Mouse (Mus musculus): ENCODE results near the gene Olfr48. TPM values are rescaled to one million over a fixed set of nuclear protein-coding genes. Genes with fewer than 3 reads are reported as not detected.

The Olfr48 gene
- 0.13 and 0.29 TPM in 2 replicates for polyA plus RNA-seq (2015; fragmentation: Nextera tagmentation; extraction: Ambion mirVana)

GRCm38 (mm10) chr2:89848105-89848504 lies at the start of gene Olfr48:
Olfr48 (minus strand) TSS chr2:89848205.
- Histone ChIP-seq H3K9me3 (ENCODE audit: control insufficient read depth, low read length) (no peaks in the 10 kb centered on the region), H3K4me1 (ENCODE audit: control insufficient read depth, insufficient read depth, low read depth, low read length) (no peaks in the 10 kb centered on the region), H3K4me3 (ENCODE audit: low read length) (no peak within 1 kb of the TSS), H3K4me2 (ENCODE audit: low read length) (no peak within 1 kb of the TSS), H3K27me3 (replicated peaks; ENCODE audit: control insufficient read depth, insufficient read depth, low read length) (no peaks in the 10 kb centered on the region), H3K27ac (ENCODE audit: low read depth, low read length) (no peak within 1 kb of the TSS), H3K36me3 (ENCODE audit: control insufficient read depth, insufficient read depth, low read length) (no peaks in the 10 kb centered on the region), H3K9ac (ENCODE audit: low read depth, low read length) (no peak within 1 kb of the TSS)
- ATAC-seq: no peak
- 84% methylated on average over 5 of the region's 5 CpGs for WGBS

DNA sequence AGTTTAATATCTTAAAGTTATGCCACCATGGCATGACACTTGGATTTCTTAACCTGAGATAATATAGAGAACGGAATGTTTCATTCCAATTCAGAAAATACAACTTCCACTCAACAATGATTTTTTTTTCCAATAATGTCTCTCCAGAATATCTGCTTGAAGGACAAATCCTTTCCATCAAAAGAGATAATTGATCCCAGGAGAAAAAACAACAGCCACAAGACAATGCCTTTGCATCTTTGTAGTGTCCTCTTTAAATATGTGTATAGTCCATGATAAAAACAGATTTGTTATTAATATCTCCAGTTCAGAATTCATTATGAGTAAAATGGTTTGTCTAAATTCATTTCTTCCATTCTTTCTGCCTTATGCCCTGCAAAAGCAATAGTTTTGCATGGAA lies 30.1 kb upstream of the Olfr48 start, which contains the start of gene Olfr1257:
TSS of gene Olfr1257 (plus strand) at position 301 of the 400 bp plus-strand sequence.
- no peak within 1 kb of the TSS for H3K4me3 ChIP-seq (ENCODE audit: low read length)
- H3K4me1 ChIP-seq (ENCODE audit: control insufficient read depth, insufficient read depth, low read depth, low read length): no peaks in the 10 kb centered on the region
- no peaks in the 10 kb centered on the region for H3K27me3 ChIP-seq (replicated peaks; ENCODE audit: control insufficient read depth, insufficient read depth, low read length)
- ATAC-seq: no peak
- H3K36me3 ChIP-seq (ENCODE audit: control insufficient read depth, insufficient read depth, low read length): no peaks in the 10 kb centered on the region
- no peak within 1 kb of the TSS for H3K27ac ChIP-seq (ENCODE audit: low read depth, low read length)
- no peaks in the 10 kb centered on the region for H3K9me3 ChIP-seq (ENCODE audit: control insufficient read depth, low read length)
- WGBS: 93% methylated on average over 1 of the region's 1 CpGs
- no peak within 1 kb of the TSS for H3K9ac ChIP-seq (ENCODE audit: low read depth, low read length)
- H3K4me2 ChIP-seq (ENCODE audit: low read length): no peak within 1 kb of the TSS

GRCm38 (mm10) chr2:89849230-89849629 lies 1.2 kb upstream of the Olfr48 start:
- H3K4me2 ChIP-seq (ENCODE audit: low read length): no peak overlapping the region
- H3K27me3 ChIP-seq (replicated peaks; ENCODE audit: control insufficient read depth, insufficient read depth, low read length): no peaks in the 10 kb centered on the region
- no peak for ATAC-seq
- no peaks in the 10 kb centered on the region for H3K36me3 ChIP-seq (ENCODE audit: control insufficient read depth, insufficient read depth, low read length)
- no peak overlapping the region for H3K4me3 ChIP-seq (ENCODE audit: low read length)
- H3K9ac ChIP-seq (ENCODE audit: low read depth, low read length): no peak overlapping the region
- no peaks in the 10 kb centered on the region for H3K9me3 ChIP-seq (ENCODE audit: control insufficient read depth, low read length)
- no peaks in the 10 kb centered on the region for H3K4me1 ChIP-seq (ENCODE audit: control insufficient read depth, insufficient read depth, low read depth, low read length)
- no peak overlapping the region for H3K27ac ChIP-seq (ENCODE audit: low read depth, low read length)
- 100% methylated on average over 1 of the region's 1 CpGs for WGBS

- Histone ChIP-seq H3K4me3 (ENCODE audit: low read length) (no peak within 1 kb of the TSS), H3K27ac (ENCODE audit: low read depth, low read length) (no peak within 1 kb of the TSS), H3K9ac (ENCODE audit: low read depth, low read length) (no peak within 1 kb of the TSS), H3K36me3 (ENCODE audit: control insufficient read depth, insufficient read depth, low read length) (no peaks in the 10 kb centered on the region), H3K9me3 (ENCODE audit: control insufficient read depth, low read length) (no peaks in the 10 kb centered on the region), H3K27me3 (replicated peaks; ENCODE audit: control insufficient read depth, insufficient read depth, low read length) (no peaks in the 10 kb centered on the region), H3K4me2 (ENCODE audit: low read length) (no peak within 1 kb of the TSS), H3K4me1 (ENCODE audit: control insufficient read depth, insufficient read depth, low read depth, low read length) (no peaks in the 10 kb centered on the region)
- WGBS: 57% methylated on average over 2 of the region's 2 CpGs
- ATAC-seq: no peak
These were observed 6.5 kb downstream of the Olfr48 start, which contains the start of gene Olfr1256 for GRCm38 (mm10) chr2:89841455-89841854. Olfr1256 (minus strand) TSS chr2:89841555.

DNA sequence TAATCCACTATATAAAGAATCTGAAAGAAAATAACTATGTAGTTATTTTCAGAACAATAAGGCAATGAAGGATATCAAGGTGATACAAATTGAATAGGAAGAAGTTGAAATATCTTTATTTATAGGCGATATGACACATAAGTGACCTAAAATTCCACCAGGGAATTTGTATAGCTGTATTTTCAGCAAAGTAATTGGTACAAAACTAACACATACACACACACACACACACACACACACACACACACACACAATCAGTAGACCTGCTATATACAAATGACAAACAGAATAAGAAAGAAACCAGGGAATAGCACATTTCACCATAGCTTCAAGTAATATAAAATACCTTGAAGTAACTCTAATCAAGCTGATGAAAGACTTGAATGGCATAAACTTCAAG lies 27.8 kb downstream of the Olfr48 start:
- Histone ChIP-seq H3K36me3 (ENCODE audit: control insufficient read depth, insufficient read depth, low read length) (no peaks in the 10 kb centered on the region), H3K4me3 (ENCODE audit: low read length) (no peak overlapping the region), H3K4me1 (ENCODE audit: control insufficient read depth, insufficient read depth, low read depth, low read length) (no peaks in the 10 kb centered on the region), H3K9ac (ENCODE audit: low read depth, low read length) (no peak overlapping the region), H3K4me2 (ENCODE audit: low read length) (no peak overlapping the region), H3K27ac (ENCODE audit: low read depth, low read length) (no peak overlapping the region), H3K9me3 (ENCODE audit: control insufficient read depth, low read length) (no peaks in the 10 kb centered on the region), H3K27me3 (replicated peaks; ENCODE audit: control insufficient read depth, insufficient read depth, low read length) (no peaks in the 10 kb centered on the region)
- WGBS: 83% methylated on average over 1 of the region's 1 CpGs
- no peak for ATAC-seq

DNA sequence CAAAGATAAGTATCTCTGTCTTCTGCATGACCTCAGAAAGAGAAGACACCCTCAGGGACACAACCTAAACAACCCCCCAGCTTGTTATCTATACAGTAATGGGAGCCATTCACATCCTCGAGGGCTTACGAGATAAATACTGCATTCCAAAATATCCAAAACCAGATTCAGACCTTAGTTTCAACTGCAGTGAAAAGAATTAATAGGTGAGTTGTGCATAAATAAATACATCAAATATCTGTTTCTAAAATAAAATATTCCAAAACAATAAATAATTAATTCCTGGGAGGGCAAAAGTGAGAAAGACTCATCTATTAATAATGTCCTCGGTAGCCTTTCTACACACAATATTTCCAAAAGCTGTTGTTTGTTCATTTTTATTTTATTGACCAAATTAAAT lies 36.3 kb downstream of the Olfr48 start, which contains the start of gene Olfr1255:
TSS of gene Olfr1255 (plus strand) at position 301 of the 400 bp plus-strand sequence.
- Histone ChIP-seq H3K27me3 (replicated peaks; ENCODE audit: control insufficient read depth, insufficient read depth, low read length) (no peaks in the 10 kb centered on the region), H3K27ac (ENCODE audit: low read depth, low read length) (no peak within 1 kb of the TSS), H3K4me3 (ENCODE audit: low read length) (no peak within 1 kb of the TSS), H3K36me3 (ENCODE audit: control insufficient read depth, insufficient read depth, low read length) (no peaks in the 10 kb centered on the region), H3K4me2 (ENCODE audit: low read length) (no peak within 1 kb of the TSS), H3K4me1 (ENCODE audit: control insufficient read depth, insufficient read depth, low read depth, low read length) (no peaks in the 10 kb centered on the region), H3K9ac (ENCODE audit: low read depth, low read length) (no peak within 1 kb of the TSS), H3K9me3 (ENCODE audit: control insufficient read depth, low read length) (no peaks in the 10 kb centered on the region)
- 85% methylated on average over 3 of the region's 3 CpGs for WGBS
- no peak for ATAC-seq

- H3K36me3 ChIP-seq (ENCODE audit: control insufficient read depth, insufficient read depth, low read length): no peaks in the 10 kb centered on the region
- no peak overlapping the region for H3K9ac ChIP-seq (ENCODE audit: low read depth, low read length)
- no peak for ATAC-seq
- H3K4me1 ChIP-seq (ENCODE audit: control insufficient read depth, insufficient read depth, low read depth, low read length): no peaks in the 10 kb centered on the region
- no peaks in the 10 kb centered on the region for H3K9me3 ChIP-seq (ENCODE audit: control insufficient read depth, low read length)
- no peak overlapping the region for H3K4me2 ChIP-seq (ENCODE audit: low read length)
- no peaks in the 10 kb centered on the region for H3K27me3 ChIP-seq (replicated peaks; ENCODE audit: control insufficient read depth, insufficient read depth, low read length)
- 78% methylated on average over 2 of the region's 2 CpGs for WGBS
- no peak overlapping the region for H3K4me3 ChIP-seq (ENCODE audit: low read length)
- H3K27ac ChIP-seq (ENCODE audit: low read depth, low read length): no peak overlapping the region
These were observed 37.3 kb downstream of the Olfr48 start for GRCm38 (mm10) chr2:89810751-89811150.

- Histone ChIP-seq H3K4me1 (ENCODE audit: control insufficient read depth, insufficient read depth, low read depth, low read length) (no peaks in the 10 kb centered on the region), H3K9ac (ENCODE audit: low read depth, low read length) (no peak overlapping the region), H3K36me3 (ENCODE audit: control insufficient read depth, insufficient read depth, low read length) (no peaks in the 10 kb centered on the region), H3K9me3 (ENCODE audit: control insufficient read depth, low read length) (no peaks in the 10 kb centered on the region), H3K4me3 (ENCODE audit: low read length) (no peak overlapping the region), H3K4me2 (ENCODE audit: low read length) (no peak overlapping the region), H3K27me3 (replicated peaks; ENCODE audit: control insufficient read depth, insufficient read depth, low read length) (no peaks in the 10 kb centered on the region), H3K27ac (ENCODE audit: low read depth, low read length) (no peak overlapping the region)
- WGBS: 94% methylated on average over 3 of the region's 3 CpGs
- ATAC-seq: no peak
These were observed 48.4 kb downstream of the Olfr48 start for GRCm38 (mm10) chr2:89799583-89799982.

DNA sequence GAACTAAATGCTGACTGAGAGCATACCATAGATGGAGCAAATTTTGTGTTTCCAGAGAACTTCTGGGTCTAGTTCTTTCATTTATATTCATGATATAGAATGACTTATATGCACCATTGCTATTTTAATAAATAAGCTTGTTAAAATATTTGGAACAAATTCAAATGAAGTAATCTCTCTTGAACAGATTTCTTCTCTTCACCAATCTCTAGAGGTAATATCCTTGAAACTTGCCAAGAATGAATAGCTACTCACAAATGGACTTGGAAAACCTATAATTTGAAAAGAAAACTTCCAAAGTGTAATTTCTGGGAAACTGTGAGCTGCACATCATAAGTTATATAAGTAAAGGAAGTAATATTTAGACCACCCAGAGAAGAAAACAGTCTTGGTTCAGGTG lies 54.5 kb downstream of the Olfr48 start, which contains the start of gene Olfr1254:
TSS of gene Olfr1254 (minus strand) at position 101 of the 400 bp plus-strand sequence.
- Histone ChIP-seq H3K4me3 (ENCODE audit: low read length) (no peak within 1 kb of the TSS), H3K9ac (ENCODE audit: low read depth, low read length) (no peak within 1 kb of the TSS), H3K4me2 (ENCODE audit: low read length) (no peak within 1 kb of the TSS), H3K4me1 (ENCODE audit: control insufficient read depth, insufficient read depth, low read depth, low read length) (no peaks in the 10 kb centered on the region), H3K27me3 (replicated peaks; ENCODE audit: control insufficient read depth, insufficient read depth, low read length) (no peaks in the 10 kb centered on the region), H3K36me3 (ENCODE audit: control insufficient read depth, insufficient read depth, low read length) (no peaks in the 10 kb centered on the region), H3K27ac (ENCODE audit: low read depth, low read length) (no peak within 1 kb of the TSS), H3K9me3 (ENCODE audit: control insufficient read depth, low read length) (no peaks in the 10 kb centered on the region)
- ATAC-seq: no peak
